Mouse (Mus musculus): ENCODE measurements around the gene Nr1h2.

Gene Nr1h2

DNA sequence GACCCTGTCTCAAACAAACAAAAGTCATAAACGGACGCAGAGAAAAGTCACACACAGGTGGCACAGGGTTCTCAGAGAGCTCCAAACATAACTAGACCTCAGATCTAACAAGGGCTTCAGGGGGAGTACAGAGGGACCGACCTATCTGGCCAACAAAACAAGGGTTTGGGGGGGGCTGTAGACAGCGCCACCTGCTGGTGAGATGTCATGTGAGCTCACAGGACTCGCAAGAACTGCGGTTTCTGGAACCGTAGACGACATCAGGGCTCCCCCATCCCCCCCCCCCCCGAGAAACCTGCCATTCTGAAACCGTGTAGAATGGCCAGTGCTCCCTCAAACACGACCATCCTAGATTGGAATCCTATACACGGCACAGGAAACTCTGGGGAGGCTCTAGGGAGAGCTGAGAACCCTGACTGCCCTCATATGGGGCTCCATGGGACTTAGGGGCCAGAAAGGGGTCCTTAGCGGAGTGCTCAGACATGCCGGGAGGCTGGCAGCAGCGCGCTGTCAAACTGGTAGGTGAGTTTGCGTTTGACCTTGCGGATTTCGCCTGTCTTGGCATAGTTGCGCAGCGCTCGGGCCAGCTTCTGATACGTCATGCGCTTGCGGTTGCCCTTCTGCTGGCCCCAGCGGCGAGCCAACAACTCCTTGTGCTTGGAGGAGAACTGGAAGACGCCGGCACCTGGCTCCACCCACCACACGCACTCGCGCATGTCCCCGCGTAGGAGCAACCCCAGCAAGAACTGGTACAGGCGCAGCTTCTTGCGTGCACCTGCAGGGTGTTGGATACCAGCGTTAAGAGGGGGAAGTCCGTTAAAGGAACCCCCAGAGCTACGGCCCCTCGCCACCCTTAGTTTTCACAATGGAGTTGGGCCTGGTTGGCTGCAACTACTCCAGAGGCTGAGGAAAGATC lies 26.0 kb downstream of the Nr1h2 start:
- DNase-seq = peak; percentile 89 to 93

DNA sequence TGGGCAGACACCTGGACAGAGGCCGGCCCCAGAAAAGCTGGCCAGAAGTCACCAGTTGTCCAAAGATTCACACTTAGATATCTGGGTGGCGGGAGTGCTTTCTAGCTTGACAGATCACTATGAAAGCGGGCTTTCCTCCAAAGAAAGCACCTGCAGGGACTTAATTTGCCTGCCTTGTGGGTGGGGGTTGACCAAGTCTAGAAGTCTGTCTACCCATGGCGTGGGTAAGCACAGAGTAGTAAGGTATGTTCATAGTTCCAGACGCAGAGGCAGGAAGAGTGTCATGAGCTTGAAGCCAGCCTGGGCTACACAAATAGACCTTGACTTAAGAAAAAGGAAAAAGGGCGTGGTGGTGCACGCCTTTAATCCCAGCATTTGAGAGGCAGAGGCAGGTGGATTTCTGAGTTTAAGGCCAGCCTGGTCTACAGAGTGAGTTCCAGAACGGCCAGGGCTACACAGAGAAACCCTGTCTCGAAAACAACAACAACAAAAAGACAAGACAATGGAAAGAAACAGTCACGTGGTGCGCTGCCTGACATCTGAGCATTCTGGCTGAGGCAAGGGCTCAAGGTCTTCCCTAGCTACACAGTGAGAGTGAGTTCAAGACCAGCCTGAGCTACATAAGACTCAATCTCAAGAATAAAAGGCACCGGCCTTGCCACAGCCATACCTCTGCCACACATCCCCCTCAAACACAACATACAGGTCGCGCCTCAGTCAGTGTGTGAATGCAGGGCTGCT lies 27.2 kb downstream of the Nr1h2 start:
- no peak for DNase-seq

DNA sequence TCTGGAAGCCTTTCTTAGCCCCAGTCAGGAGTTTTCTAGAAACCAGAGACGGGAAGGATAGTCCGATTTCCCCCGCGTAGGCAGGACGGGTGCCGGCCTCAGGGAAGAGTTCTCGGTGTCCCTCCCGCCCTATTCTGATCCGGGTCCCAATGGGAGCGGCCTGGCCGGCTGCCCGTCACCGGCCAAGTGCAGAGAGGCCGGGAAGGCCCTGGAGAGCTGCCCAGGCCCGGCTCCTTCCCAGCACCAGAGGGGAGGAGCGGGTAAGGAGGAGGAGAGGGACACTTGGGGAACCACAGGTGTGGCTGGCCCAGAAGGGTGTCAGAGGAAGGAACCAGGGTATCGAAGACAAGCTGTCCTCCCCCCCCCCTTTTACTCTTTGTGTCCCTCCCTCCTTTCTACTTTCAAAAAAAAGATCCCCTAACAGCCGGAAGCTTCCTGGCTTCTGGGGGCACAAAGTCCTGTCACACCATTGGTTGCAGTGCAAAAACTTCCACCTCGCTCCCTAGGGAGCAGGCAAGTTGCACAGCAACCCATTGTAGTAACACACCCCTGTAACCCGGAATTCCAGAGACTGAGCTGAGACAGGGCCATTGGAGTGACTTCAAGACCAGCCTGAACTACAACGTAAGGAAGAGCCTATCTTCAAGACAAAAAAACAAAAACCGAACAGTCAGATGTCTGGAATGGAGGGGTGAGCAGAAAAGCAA lies 28.5 kb downstream of the Nr1h2 start:
- peak; percentile 80 to 85 for DNase-seq

DNA sequence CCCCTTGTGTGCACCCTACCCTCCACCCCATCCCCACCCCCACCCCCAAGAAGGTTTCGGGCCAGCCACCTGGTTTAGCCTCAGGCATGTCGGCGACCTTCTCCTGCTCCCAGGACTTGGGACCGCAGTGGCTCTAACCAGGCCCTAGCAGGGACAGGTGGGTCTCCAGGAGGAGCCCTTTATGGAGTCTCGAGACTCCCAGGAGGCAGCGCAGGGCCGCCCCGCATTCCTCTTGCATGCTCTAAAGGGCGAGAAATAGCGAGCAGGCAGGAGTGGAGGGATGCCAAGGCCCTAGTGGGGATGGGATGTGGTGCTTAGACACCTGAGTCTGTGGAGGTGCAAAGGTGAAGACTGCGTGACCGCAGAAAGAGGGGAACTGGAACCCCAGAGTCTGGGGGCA lies 29.2 kb downstream of the Nr1h2 start, which contains the start of gene Mybpc2:
Gene Mybpc2, minus strand, starts transcription at position 155 of the 400 bp plus-strand sequence.
- DNase-seq = peak; percentile 45 to 57

DNA sequence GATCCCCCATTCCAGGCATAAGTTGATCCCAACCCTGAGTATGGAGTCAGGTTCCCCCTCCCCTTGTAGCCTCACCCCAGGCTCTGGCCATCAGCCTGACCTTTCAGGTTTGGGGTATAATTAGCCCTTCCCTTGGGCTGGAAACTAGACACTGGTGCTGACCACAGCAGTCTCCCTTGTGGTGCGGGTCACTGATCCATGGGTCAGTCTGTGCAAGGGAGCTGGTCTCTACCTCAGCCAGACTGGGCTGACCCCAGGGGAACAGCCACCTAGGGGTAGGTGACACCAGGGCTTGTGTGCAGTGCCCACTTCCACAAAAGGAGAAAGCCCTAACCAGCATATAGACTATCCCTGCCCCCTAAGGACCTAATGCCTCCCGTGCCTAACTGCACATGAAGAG lies 30.7 kb downstream of the Nr1h2 start:
- no peak for DNase-seq

GRCm38 (mm10) chr7:44521710-44522109 lies 32.0 kb downstream of the Nr1h2 start:
- DNase-seq = peak; percentile 88 to 90

DNA sequence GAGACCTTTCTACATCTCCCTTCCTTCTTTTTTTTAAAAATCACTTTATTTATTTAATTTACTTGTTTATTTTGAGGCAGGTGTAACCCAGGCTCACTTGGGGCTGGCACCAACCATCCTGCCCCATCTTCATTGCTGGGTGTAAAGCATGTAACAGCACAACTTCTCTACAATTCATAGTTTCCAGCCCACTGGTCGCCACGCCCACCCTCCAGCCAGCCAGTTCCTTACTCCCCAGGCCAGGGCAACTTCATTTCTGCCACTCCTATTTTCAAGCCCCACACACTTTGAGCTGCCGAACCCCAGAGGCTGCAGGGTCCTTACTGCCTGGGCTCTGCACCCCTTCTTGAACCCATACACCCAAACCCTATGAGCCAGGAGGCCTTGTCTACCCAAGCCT lies 32.8 kb downstream of the Nr1h2 start:
- DNase-seq = no peak

GRCm38 (mm10) chr7:44519240-44519913 lies 34.4 kb downstream of the Nr1h2 start:
- no peak for DNase-seq

DNA sequence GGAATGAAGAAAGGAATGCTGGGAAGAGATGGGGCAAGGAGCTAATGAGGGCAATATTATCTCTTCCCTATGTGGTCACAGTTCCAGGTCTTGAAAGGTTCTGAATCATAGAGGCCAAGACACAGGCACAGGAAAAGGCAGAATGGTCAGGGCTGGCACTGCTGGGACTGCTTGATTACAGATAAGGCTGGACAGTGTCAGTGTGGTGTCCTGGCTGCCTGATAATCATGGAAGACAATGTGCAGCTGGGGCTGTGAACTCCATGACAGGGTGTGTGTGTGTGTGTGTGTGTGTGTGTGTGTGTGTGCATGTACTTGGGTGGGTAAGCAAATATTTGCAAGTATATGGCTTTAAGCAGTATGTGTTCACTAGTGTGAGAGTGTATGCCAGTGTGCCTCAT lies 46.3 kb downstream of the Nr1h2 start:
- no peak for DNase-seq

DNA sequence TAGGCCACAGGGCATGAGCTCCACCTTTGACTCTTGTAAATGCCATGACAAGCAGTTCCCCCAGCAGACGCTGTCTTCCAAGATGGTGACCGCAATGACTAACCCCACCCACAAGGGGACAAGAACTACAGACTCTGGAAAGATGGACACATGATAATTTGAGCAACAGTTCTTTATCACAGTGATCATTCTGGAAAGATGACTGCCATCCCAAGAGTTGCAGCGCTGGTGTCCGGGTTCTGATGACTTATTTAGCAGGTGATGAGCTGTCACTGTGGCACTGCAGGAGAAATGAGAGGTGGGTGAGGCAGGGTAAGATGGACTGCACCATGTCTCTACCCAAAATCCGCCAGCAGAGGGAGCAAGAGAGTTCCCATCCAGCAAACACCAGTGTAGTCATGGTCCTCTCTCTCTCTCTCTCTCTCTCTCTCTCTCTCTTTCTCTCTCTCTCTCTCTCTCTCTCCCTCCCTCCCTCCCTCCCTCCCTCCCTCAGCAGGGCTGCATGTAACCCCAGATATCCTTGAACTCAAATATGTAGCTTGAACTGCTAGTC lies 52.1 kb downstream of the Nr1h2 start:
- peak; percentile 91 to 93 for DNase-seq

GRCm38 (mm10) chr7:44500046-44500445 lies 53.7 kb downstream of the Nr1h2 start:
- DNase-seq = peak in 1 of 2 experiments; percentile 4

Measured in cerebellum, postnatal 10 days (tissue).